Mouse (Mus musculus): ENCODE measurements around the gene Kcnk10.

Kcnk10 gene

DNA sequence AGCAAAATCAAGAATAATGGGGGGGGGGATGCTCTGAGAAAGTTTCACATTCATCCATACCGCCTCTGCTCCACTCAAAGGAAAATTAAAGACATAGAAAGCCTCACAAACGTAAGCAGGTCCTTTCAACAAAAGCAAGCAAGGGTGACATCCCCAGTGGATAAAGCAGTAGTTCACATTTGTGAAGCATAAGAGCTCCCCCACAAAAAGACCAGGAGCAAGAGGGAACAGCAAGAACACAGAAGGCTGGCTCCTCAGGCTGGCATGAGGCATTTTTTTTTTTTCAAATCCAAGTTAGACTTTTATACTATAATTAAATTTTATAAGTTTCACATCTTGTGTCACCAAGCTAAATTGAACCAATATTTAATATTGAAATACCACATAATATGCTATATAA, 168.5 kb downstream of the Kcnk10 start:
- no peak for DNase-seq (ENCODE audit: low spot score in 2 of 2)

DNA sequence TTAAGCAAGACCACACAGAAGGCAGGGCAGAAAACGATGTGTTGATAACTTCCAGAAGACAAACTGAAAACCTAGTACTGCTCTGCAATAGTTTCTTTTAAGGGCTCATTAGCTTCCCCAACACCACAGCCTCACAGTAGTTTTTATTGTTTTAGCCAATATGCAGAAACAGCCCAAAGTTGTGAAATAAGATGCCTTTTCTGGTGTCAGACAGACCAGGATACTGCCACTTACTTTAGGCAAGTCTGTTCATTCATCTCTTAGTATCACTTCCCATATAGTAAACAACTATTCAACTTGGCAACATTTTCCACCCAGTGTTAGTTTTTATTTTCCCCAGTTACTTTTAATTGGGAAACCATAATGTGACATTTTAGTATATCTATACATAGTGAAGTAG, 171.5 kb downstream of the Kcnk10 start:
- DNase-seq (ENCODE audit: low spot score in 2 of 2) = no peak

DNA sequence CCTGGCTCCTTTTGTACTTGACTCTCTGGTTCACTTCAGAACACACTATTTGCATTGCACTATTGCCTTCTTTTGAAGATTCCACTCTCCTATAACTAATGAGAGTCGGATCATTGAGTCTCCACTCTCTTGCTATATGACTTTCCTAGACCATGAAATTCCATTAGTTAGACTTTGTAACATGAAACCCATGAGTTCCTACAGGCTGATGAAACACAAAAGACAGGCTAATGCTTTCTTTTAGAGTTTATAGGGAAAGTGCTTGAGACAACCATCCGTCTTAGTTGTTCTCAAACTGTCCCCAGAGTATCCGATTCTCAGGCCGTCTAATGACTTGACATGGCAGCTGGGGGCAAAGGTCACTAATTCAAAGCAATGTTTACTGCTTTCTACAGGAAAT, 172.0 kb downstream of the Kcnk10 start:
- no peak for DNase-seq (ENCODE audit: low spot score in 2 of 2)

DNA sequence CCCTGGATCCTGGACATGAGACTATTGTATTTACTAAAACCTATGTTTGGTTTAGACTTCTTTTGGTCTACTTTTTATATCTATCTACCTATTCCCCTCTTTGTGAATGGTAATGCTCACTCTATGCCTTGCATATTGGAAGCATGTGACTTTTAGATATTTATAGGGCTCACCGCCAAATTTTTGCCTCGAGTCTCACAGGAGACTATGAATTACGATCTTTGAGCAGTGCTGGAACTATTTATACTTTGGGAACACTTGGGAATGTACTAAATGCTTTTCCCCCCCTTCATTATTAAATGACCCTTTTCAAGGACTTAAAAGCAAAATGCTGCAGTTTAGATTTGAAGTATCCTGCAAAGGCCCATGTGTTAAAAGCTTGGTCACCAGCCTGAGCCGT, 181.5 kb downstream of the Kcnk10 start:
- DNase-seq (ENCODE audit: low spot score in 2 of 2) = no peak

DNA sequence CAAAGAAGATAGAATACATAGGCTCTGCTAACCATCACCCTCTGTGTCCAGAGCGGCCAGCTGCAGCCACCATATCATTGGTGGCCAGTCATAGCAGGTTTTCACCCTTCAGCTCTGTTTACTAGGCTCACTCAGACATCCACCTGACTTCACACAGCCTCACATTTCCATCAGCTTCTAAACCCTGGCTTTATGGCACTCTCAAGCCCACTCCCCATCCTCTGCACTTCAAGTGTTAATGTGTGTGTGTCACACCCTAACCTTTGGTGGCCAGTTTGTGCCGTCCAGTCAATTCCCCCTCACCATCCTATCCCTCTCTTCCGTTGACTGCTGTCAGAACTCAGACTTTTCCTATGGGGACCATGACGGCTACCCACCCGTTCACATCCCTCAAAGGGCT, 184.0 kb downstream of the Kcnk10 start:
- no peak for DNase-seq (ENCODE audit: low spot score in 2 of 2)

DNA sequence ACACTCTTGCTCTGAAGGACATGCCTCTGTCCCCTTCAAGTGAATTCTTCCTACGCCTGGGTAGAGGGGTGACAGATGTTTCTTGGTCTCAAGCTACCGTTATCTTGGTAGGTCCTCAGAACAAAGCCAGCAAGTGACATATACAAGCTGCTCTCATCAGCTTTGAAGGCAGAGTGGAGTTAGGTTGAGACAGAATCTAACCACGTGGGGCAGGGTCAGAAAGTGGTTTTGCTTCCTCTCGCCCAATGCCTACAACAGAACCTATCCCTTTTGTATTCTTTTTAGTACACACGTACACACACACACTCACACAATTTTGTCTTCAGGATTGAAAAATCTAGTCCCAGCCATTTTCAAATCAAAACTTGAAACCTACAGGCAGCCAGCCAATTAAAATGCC, 186.8 kb downstream of the Kcnk10 start:
- no peak for DNase-seq (ENCODE audit: low spot score in 2 of 2)

DNA sequence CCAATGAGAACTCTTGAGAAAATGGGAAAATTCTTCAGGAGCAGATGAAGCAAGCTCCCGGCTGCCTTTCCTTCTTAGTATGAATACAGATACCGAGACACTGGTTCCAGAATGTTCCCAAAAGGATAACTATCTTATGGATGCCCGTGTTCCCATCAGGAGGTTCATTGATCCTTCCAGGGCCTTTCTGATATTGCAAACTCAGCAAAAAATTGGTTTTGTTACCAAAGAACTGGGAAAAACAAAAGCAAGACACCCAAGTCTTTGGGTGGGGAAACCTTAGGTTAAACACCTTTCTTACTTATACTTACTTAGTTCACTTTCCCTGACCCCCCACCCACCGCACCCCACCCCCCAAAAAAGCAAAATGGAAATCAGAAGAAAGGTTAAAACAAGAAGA, 188.5 kb downstream of the Kcnk10 start:
- no peak for DNase-seq (ENCODE audit: low spot score in 2 of 2)
